Mouse (Mus musculus) C2C12 (cell line): Measurements from ENCODE around the gene Atp6v0e2.

Experiments
- CTCF ChIP-seq: IDR thresholded peaks from one replicate; pipeline ENCODE4 v1.5.1; 2011; ENCODE audit not compliant: control insufficient read depth, insufficient read depth, insufficient read length
- FOSL1 ChIP-seq: IDR thresholded peaks from one replicate; pipeline ENCODE4 v1.8.0; 2011; ENCODE audit warnings: mild to moderate bottlenecking, low read length; ENCODE audit not compliant: poor library complexity, insufficient read depth, severe bottlenecking
- MAX ChIP-seq: IDR thresholded peaks from one replicate; pipeline ENCODE4 v1.6.1; 2011; ENCODE audit warnings: mild to moderate bottlenecking, control low read depth
- USF1 ChIP-seq: IDR thresholded peaks from one replicate; pipeline ENCODE4 v1.6.1; 2011; ENCODE audit warnings: low read depth, mild to moderate bottlenecking, control low read depth, moderate library complexity

DNA sequence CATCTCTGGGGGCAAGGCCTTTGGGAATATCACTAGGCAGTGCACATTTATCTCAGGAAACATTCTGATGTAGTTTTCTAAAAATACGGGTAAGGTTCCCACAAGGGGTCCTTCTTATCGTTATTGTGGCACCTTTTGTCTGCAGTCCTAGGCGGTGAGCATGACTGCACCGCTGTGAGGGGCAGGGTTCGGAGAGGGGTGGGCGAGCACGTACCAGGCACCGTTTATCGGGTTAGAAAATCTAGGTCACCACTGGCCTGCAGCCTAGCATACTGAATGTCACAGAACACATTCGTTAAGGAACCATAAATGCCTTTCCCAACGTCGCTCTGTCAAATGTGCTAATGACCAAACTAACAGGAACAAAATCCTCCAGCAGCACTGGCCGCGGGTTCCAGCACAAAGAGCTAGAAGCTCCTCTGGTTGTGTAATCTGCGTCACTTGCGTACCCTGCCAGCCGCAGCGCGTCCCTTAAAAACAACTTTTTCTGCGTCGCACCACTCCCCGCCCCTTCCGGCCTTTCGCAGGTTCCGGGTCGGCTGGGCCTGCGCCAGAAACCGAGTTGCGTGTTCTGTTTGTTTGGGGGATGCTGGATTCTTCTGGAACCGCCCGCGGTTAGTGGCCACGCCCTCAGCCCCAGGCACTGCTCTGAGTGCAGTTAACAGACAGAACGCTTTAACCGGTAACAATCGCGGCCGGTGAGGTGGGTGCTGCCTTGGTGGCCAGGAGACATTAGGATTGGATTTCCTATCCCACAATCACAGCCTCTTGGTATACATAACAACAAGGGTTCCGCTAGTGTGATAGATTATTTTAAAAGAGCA is 17.1 kb downstream of the Atp6v0e2 start, which contains the start of gene Lrrc61:
- TF ChIP-seq USF1, result no peak
- TF ChIP-seq CTCF, result no peak
- no peak for TF ChIP-seq MAX
- TF ChIP-seq FOSL1, result no peak
